Mouse (Mus musculus) left cerebral cortex, postnatal 4 days (tissue): ENCODE data around the gene Cntn4. TPM values are rescaled to one million over a fixed set of nuclear protein-coding genes. Genes with fewer than 3 reads are reported as not detected.

Source experiments
- DNase-seq: peaks from one replicate; pipeline ENCODE4 v3.0.0-alpha.2; 2022
- intact Hi-C: fragments of 180-260 bp; cut with DNase I; formaldehyde crosslinking; loops from one replicate; pipeline ENCODE4 v1.15.1; 2025
- total RNA-seq, 2 experiments: library from RNA; stranded (reverse); gene quantifications; 2 replicates each; pipeline ENCODE4 v1.2.3; 2021

The Cntn4 gene
- total RNA-seq: 10 to 100 TPM; 31.4 to 36.3 TPM

- DNase-seq: peak; percentile 64
- intact Hi-C loops: no loop called here
These were observed at the start of gene Cntn4 for GRCm38 (mm10) chr6:105677149-105678031. Gene Cntn4, plus strand, starts transcription at chr6:105677660.

DNA sequence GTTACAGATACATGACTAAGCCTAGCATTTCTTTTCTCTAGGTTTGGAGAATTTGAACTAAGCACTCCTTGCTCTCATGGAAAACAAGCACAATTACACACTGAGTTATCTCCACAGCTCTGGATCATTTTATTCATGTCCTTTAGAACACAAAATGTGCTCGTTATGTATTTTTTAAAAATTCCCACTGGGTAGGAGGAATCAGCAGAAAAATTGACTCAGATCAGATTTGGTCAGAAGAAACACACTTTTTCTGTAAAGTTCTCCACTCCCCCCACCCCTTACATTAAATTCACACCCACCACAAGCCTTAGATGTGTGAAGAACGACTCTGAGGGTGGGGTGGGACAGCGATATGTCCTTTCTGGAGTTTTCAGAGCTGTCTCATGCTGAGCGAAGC lies 3.2 kb upstream of the Cntn4 start:
- intact Hi-C loops: no loop called here
- DNase-seq: no peak

DNA sequence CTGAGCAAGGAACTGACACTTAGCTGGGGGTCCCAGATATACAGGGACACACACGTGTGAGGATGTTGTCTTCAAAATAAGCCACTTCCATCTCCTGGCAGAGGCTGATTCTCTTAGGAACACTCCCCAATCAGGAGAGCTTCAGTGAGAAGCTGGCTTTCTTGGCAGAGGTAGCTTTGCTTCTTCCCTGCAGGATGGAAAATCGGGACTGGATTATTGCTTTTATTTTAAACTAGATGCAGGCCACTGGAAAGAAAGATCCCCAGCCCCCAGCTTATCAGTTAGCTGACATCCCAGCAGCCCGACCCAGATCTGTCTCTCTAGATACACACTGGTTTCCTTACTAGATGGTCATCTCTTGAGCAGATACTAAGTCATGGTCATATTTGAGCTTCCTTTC lies 2.4 kb upstream of the Cntn4 start:
- intact Hi-C loops: no loop called here
- DNase-seq: no peak

DNA sequence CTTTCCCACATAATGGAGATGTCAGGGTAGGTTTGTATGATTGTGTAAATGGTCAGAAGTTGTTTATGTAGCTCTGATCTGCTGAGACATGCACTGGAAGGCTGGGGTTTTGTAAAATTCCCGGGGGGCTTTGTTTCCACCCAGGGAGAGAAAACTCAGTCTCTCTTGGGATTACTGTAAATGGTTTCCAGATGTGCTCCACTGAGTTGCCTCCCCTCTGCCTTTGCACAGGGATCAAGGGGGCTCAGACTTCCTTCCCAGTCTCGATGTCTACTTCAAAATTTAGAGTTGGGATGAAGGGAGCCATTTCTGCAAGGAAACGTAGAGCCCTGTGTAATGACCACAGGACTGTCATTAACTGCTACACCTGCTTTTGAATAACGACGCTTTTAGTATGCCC lies 823 bp upstream of the Cntn4 start:
- no peak for DNase-seq

GRCm38 (mm10) chr6:105678778-105679177 lies 1.3 kb downstream of the Cntn4 start:
- intact Hi-C loops: no loop called here
- no peak for DNase-seq

More for the DNA sequence above, 823 bp upstream of the Cntn4 start:
- intact Hi-C loops: no loop called here

- intact Hi-C loops: no loop called here
- no peak for DNase-seq
These were observed 4.0 kb downstream of the Cntn4 start for GRCm38 (mm10) chr6:105681496-105681895.

DNA sequence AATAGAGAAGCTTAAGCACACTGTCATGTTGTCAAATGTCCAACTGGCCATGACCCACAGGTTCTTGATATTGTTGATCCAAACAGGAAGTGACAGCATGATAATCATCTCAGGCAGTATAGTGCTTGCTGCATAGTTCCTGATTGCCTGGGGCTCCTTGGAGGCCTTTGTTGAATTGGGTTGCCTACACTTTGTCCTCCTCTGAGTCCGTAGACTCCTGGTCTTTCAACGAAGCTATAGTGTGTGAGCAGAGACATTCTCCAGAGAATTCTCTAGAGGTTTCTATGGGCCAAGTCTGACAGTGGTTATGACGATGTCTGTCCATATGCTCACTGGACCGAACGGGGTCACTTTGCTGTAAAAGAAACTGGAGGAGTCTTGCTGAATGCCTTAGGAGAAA lies 5.8 kb downstream of the Cntn4 start:
- intact Hi-C loops: no loop called here

DNA sequence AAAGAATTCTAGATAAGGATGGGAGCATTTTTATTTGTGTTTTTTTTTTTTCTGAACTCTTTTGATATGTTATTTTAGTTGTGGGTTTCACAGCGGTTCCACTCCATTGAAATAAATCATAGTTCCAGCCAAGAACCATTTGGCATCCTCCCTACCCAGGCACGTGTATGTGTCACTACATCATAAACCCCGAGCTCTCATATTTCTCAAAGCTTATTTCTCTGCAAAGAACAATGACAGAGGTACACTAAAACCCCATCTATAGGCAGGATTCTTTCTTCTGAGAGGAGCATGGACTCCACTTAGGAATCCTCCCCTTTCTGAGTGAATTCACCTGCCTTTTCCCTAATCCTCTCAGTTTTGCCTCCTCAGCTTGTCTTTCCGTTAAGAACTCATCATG lies 6.7 kb downstream of the Cntn4 start:
- DNase-seq: no peak
- intact Hi-C loops: no loop called here

More for the DNA sequence above, 5.8 kb downstream of the Cntn4 start:
- DNase-seq: no peak

- DNase-seq: no peak
- intact Hi-C loops: no loop called here
These were observed 10.7 kb downstream of the Cntn4 start for GRCm38 (mm10) chr6:105688195-105688594.

- intact Hi-C loops: no loop called here
- peak; percentile 6 for DNase-seq
These were observed 64.6 kb downstream of the Cntn4 start for GRCm38 (mm10) chr6:105742026-105742425.

DNA sequence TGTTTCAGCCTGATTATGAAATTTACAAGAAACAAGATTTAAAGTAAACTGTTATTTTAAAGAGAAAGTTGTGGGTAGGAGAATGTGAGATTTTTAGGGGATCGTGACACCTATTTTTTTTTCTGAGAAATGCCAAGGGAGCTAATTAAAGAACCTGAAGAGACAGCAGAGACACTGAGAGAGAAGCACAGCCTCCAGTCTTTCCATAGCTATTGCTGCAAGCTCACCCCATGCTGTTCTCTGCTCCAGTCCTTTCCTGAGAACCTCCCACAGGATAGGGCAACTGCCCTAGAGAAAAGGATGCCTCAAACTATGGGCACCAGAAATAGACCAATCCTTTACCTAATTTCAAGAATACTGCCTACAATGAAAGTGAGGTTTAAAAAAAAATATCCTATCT lies 103.2 kb downstream of the Cntn4 start:
- intact Hi-C loops: no loop called here
- DNase-seq: no peak

- no peak for DNase-seq
- intact Hi-C loops: no loop called here
These were observed 111.0 kb downstream of the Cntn4 start for GRCm38 (mm10) chr6:105788462-105788861.

DNA sequence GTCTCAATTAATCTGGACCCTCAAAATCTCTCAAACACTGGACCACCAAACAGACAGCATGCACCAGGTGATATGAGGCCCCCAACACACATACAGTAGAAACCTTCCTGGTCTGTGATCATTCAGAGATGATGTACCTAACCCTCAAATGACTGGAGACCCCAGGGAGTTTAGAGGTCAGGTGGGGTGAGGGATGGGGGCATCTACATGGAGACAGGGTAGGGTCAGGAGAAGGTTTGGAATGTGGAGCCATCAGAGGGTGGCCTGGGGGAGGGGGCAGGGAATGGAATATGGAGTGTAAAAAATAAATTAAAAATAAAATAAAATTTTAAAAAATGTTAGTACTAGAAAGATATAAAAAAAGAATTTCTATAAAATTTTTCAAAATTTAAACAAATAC lies 157.6 kb downstream of the Cntn4 start:
- no peak for DNase-seq
- intact Hi-C loops: no loop called here

DNA sequence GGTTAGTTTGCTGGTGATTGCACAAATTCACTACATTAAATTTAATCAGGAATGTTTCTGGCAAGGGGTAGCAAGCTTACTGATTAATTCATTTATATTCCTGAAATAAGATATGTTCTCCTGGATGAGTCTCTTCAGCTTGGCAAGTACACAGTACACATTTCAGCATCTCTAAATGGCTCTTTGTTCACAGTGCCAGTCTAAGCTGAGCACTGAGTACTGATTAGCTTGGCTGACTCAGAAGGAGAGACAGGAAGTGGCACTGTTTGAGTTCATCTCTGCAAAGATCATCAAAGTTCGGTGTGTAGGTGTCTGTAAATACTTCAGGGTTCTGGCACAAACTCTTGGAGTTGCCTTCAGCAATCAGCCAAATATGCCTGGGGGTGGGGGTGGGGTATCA lies 169.8 kb downstream of the Cntn4 start:
- DNase-seq: no peak
- intact Hi-C loops: no loop called here

DNA sequence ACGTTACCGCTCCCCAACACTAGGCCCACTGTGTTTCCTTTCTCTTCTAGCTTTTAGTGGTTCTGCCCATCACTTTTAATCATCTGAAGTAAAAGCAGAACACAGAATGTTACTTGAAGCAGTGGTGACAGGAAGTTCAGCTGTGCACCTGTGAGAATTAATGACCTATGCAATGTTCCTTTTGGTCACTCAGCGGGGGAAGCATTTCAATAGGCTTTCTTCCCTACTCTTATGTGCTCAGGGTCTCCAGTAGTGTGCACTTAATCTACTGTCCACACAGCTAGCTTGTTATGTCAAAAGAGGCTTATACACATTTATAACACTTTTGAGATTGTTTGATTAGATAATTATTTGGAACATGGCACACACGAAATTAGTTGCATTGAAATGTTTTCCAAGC lies 215.4 kb downstream of the Cntn4 start:
- DNase-seq: no peak
- intact Hi-C loops: no loop called here

DNA sequence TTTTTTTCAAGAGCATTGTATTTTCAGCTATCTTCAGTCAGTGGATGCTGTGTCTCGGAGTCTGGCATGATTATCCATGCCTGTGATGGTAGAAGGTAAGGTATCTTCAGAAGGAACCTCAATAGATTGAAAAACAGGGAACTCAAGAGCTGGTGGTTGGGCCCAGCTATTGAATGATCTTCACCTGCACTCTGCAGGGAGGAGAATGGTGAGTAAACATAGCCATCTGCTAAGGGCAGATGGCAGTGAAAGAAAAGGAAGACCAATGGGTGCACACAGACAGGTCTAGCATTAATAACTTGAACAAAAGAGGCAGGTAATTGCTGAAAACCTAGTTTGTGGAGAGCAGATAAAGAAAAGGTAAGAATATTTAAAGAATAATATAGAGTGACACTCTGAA lies 261.0 kb downstream of the Cntn4 start:
- DNase-seq: no peak
- intact Hi-C loops: no loop called here

DNA sequence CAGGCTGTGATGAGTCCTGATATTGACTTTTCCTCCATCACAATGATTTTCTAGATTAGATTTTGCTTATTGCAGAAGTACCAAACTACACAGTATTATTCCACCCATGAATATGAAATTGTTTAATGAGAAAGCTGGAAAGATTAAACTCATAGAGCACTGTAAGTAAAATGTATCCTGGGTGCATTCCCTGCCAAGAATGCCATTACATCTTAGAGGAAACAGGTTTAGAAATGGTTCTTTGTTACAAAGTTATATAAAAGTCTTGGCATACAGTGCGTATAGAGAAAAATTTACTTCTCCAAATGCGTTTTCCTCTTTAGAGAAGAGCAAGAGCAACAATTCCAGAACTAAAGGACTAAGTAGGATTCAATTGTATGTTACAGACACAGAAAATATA lies 261.8 kb downstream of the Cntn4 start:
- intact Hi-C loops: no loop called here
- DNase-seq: no peak

GRCm38 (mm10) chr6:105940591-105940990 lies 263.1 kb downstream of the Cntn4 start:
- no peak for DNase-seq
- intact Hi-C loops: no loop called here

GRCm38 (mm10) chr6:105991492-105991891 lies 314.0 kb downstream of the Cntn4 start:
- intact Hi-C loops: no loop called here

DNA sequence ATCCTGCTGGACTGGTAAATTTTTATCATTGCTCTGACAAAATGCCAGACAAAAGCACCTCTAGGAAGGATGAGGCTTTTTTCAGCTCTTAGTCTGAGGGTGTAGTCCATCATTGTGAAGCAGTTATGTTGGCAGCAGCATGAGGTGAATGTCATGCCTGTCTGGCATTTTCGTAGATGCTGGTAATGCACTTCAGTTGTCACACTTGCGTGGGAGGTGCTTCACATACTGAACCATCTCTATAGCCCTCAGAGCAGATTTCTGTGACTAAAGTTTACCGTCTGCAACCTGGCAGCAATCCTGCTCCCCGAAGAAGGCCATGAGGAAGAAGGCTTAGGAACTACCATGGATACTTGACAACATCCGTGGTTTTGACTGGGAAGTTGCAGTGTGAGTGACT lies 335.6 kb downstream of the Cntn4 start:
- intact Hi-C loops: no loop called here
- DNase-seq: no peak

More at GRCm38 (mm10) chr6:105991492-105991891, 314.0 kb downstream of the Cntn4 start:
- DNase-seq: no peak

DNA sequence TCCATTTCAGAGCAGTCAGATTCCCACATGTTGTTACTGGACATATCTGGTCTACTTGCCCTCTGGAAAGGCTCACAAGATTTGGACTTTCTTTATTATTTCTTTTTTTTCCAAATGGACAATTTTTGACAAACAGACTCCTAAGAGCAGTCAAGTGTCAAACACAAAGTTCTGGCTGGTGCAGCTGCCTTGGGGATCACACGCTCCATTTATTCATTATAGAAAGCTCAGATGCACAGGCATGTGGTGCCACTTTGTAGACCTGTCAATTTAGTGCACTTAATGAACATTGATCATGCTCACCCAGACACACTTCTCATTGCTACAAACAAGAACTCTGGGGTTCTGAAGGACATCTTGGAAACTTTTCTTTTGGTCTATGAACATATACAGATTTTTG lies 337.7 kb downstream of the Cntn4 start:
- intact Hi-C loops: no loop called here
- peak; percentile 6 for DNase-seq

DNA sequence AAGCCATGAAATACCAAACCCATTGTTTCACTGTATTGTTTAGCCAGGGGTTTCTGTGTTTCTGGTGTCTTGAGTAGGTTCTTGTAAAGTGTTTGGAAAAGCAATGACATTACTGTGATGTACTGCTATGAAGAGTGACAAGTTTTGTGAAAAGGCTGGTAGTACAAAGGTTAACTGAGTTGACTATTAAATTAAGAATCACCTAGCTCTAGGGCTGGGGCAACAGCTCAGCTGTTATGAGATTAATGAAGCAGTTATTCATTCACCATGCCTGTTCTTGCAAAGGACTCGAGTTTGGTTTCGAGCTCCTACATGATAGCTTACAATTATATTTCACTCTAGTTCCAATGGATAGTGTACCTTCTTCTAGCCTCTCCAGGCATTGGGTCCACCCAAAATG lies 371.4 kb downstream of the Cntn4 start:
- no peak for DNase-seq
- intact Hi-C loops: no loop called here

GRCm38 (mm10) chr6:106056123-106056522 lies 378.7 kb downstream of the Cntn4 start:
- intact Hi-C loops: no loop called here
- no peak for DNase-seq
